Mouse (Mus musculus): ENCODE results near the gene Plekhg4. TPM values are rescaled to one million over a fixed set of nuclear protein-coding genes. Genes with fewer than 3 reads are reported as not detected.

Plekhg4 gene
- polyA plus RNA-seq, 1 experiment from 2014 or later: 0.52 TPM

- no peaks in the 10 kb centered on the region for H3K9me3 ChIP-seq
- H3K36me3 ChIP-seq: no peaks in the 10 kb centered on the region
- H3K4me3 ChIP-seq: no peak overlapping the region
- H3K27me3 ChIP-seq (ENCODE audit: insufficient read depth, poor library complexity, severe bottlenecking): no peaks in the 10 kb centered on the region
- WGBS: 90% methylated on average over 6 of the region's 6 CpGs
- peaks cover 14% of the 10 kb centered on the region; the same call in 1 of the 2 replicates for H3K4me1 ChIP-seq (replicated peaks)
- DNase-seq (ENCODE audit: low spot score): no peak
- H3K27ac ChIP-seq: no peak overlapping the region
Observed at GRCm38 (mm10) chr8:105389096-105389495, 16.0 kb downstream of the Plekhg4 start.

- DNase-seq (ENCODE audit: low spot score): no peak
- Histone ChIP-seq H3K27me3 (ENCODE audit: insufficient read depth, poor library complexity, severe bottlenecking) (no peaks in the 10 kb centered on the region), H3K9me3 (no peaks in the 10 kb centered on the region), H3K27ac (no peak overlapping the region), H3K4me1 (replicated peaks) (peaks cover 11% of the 10 kb centered on the region; the same call in 1 of the 2 replicates), H3K36me3 (no peaks in the 10 kb centered on the region), H3K4me3 (no peak overlapping the region)
- WGBS: 89% methylated on average over 12 of the region's 12 CpGs
Observed at GRCm38 (mm10) chr8:105393089-105393787, 20.2 kb downstream of the Plekhg4 start.

GRCm38 (mm10) chr8:105393915-105394314 lies 20.8 kb downstream of the Plekhg4 start:
- Histone ChIP-seq H3K36me3 (no peaks in the 10 kb centered on the region), H3K27ac (peak overlapping the region; percentile 18; the same call in 1 of the 2 replicates), H3K27me3 (ENCODE audit: insufficient read depth, poor library complexity, severe bottlenecking) (no peaks in the 10 kb centered on the region), H3K4me3 (no peak overlapping the region), H3K9me3 (no peaks in the 10 kb centered on the region), H3K4me1 (replicated peaks) (0 out of 2 replicates have a peak, but pooled peaks cover 4% of the 10 kb centered on the region)
- no peak for DNase-seq (ENCODE audit: low spot score)
- WGBS: 72% methylated on average over 7 of the region's 7 CpGs

- H3K27ac ChIP-seq: no peak overlapping the region
- peaks cover 3% of the 10 kb centered on the region; the same call in 1 of the 2 replicates for H3K9me3 ChIP-seq
- no peak overlapping the region for H3K4me3 ChIP-seq
- H3K27me3 ChIP-seq (ENCODE audit: insufficient read depth, poor library complexity, severe bottlenecking): no peaks in the 10 kb centered on the region
- peaks cover 4% of the 10 kb centered on the region; the same call in 1 of the 2 replicates for H3K4me1 ChIP-seq (replicated peaks)
- H3K36me3 ChIP-seq: no peaks in the 10 kb centered on the region
- no peak for DNase-seq (ENCODE audit: low spot score)
- 39% methylated on average over 3 of the region's 3 CpGs for whole genome bisulfite sequencing
Observed at GRCm38 (mm10) chr8:105397747-105398146, 24.7 kb downstream of the Plekhg4 start.

- Histone ChIP-seq H3K4me1 (replicated peaks) (peaks cover 4% of the 10 kb centered on the region; the same call in 1 of the 2 replicates), H3K4me3 (no peak overlapping the region), H3K36me3 (no peaks in the 10 kb centered on the region), H3K27ac (no peak overlapping the region), H3K27me3 (ENCODE audit: insufficient read depth, poor library complexity, severe bottlenecking) (no peaks in the 10 kb centered on the region), H3K9me3 (peaks cover 3% of the 10 kb centered on the region; the same call in 1 of the 2 replicates)
- DNase-seq (ENCODE audit: low spot score): no peak
- 91% methylated on average over 5 of the region's 5 CpGs for WGBS
Observed at GRCm38 (mm10) chr8:105400016-105400415, 26.9 kb downstream of the Plekhg4 start.

- Histone ChIP-seq H3K4me1 (replicated peaks) (no peaks in the 10 kb centered on the region; the same call in 1 of the 2 replicates), H3K4me3 (no peak overlapping the region), H3K27me3 (ENCODE audit: insufficient read depth, poor library complexity, severe bottlenecking) (no peaks in the 10 kb centered on the region), H3K27ac (no peak overlapping the region), H3K36me3 (no peaks in the 10 kb centered on the region), H3K9me3 (peaks cover 3% of the 10 kb centered on the region; the same call in 1 of the 2 replicates)
- WGBS: 94% methylated on average over 8 of the region's 8 CpGs
- no peak for DNase-seq (ENCODE audit: low spot score)
Observed at GRCm38 (mm10) chr8:105403467-105403866, 30.4 kb downstream of the Plekhg4 start.

- H3K4me1 ChIP-seq (replicated peaks): no peaks in the 10 kb centered on the region; the same call in 1 of the 2 replicates
- no peaks in the 10 kb centered on the region for H3K36me3 ChIP-seq
- DNase-seq (ENCODE audit: low spot score): no peak
- H3K27ac ChIP-seq: no peak overlapping the region
- peaks cover 3% of the 10 kb centered on the region; the same call in 1 of the 2 replicates for H3K9me3 ChIP-seq
- H3K4me3 ChIP-seq: no peak overlapping the region
- WGBS: 49% methylated on average over 1 of the region's 1 CpGs
- H3K27me3 ChIP-seq (ENCODE audit: insufficient read depth, poor library complexity, severe bottlenecking): no peaks in the 10 kb centered on the region
Observed at GRCm38 (mm10) chr8:105404496-105404895, 31.4 kb downstream of the Plekhg4 start.

- no peak overlapping the region for H3K4me3 ChIP-seq
- H3K9me3 ChIP-seq: no peaks in the 10 kb centered on the region
- no peak overlapping the region for H3K27ac ChIP-seq
- H3K4me1 ChIP-seq (replicated peaks): no peaks in the 10 kb centered on the region
- H3K36me3 ChIP-seq: no peaks in the 10 kb centered on the region
- H3K27me3 ChIP-seq (ENCODE audit: insufficient read depth, poor library complexity, severe bottlenecking): no peaks in the 10 kb centered on the region
- no peak for DNase-seq (ENCODE audit: low spot score)
- 84% methylated on average over 10 of the region's 10 CpGs for WGBS
Observed at GRCm38 (mm10) chr8:105406416-105406815, 33.3 kb downstream of the Plekhg4 start.

- Histone ChIP-seq H3K9me3 (no peaks in the 10 kb centered on the region), H3K27me3 (ENCODE audit: insufficient read depth, poor library complexity, severe bottlenecking) (peaks cover 15% of the 10 kb centered on the region), H3K36me3 (no peaks in the 10 kb centered on the region), H3K4me1 (replicated peaks) (peaks cover 3% of the 10 kb centered on the region), H3K27ac (no peak overlapping the region), H3K4me3 (no peak overlapping the region)
- no peak for DNase-seq (ENCODE audit: low spot score)
- WGBS: 71% methylated on average over 7 of the region's 7 CpGs
Observed at GRCm38 (mm10) chr8:105408331-105408730, 35.3 kb downstream of the Plekhg4 start.

GRCm38 (mm10) chr8:105409947-105410346 lies 36.9 kb downstream of the Plekhg4 start:
- H3K36me3 ChIP-seq: no peaks in the 10 kb centered on the region
- DNase-seq (ENCODE audit: low spot score): no peak
- H3K4me3 ChIP-seq: no peak overlapping the region
- WGBS: 96% methylated on average over 6 of the region's 6 CpGs
- H3K27ac ChIP-seq: no peak overlapping the region
- peaks cover 9% of the 10 kb centered on the region for H3K4me1 ChIP-seq (replicated peaks)
- no peaks in the 10 kb centered on the region for H3K9me3 ChIP-seq
- H3K27me3 ChIP-seq (ENCODE audit: insufficient read depth, poor library complexity, severe bottlenecking): peaks cover 31% of the 10 kb centered on the region

- DNase-seq (ENCODE audit: low spot score): peak; percentile 71
- peaks cover 39% of the 10 kb centered on the region for H3K27me3 ChIP-seq (ENCODE audit: insufficient read depth, poor library complexity, severe bottlenecking)
- no peaks in the 10 kb centered on the region for H3K9me3 ChIP-seq
- H3K27ac ChIP-seq: peak within 1 kb of the TSS; percentile 23; the same call in 1 of the 2 replicates
- H3K4me1 ChIP-seq (replicated peaks): peaks cover 9% of the 10 kb centered on the region
- 2% methylated on average over 34 of the region's 34 CpGs for WGBS
- H3K36me3 ChIP-seq: no peaks in the 10 kb centered on the region
- H3K4me3 ChIP-seq: peak within 1 kb of the TSS; percentile 50
Observed at GRCm38 (mm10) chr8:105413391-105413790, 40.3 kb downstream of the Plekhg4 start, which contains the start of the genes Kctd19 and Lrrc36. TSS of gene Kctd19 (minus strand) at chr8:105413502. TSS of gene Lrrc36 (plus strand) at chr8:105413571.

GRCm38 (mm10) chr8:105418992-105419391 lies 45.9 kb downstream of the Plekhg4 start:
- Histone ChIP-seq H3K9me3 (no peaks in the 10 kb centered on the region), H3K27me3 (ENCODE audit: insufficient read depth, poor library complexity, severe bottlenecking) (peaks cover 17% of the 10 kb centered on the region), H3K36me3 (no peaks in the 10 kb centered on the region), H3K4me3 (no peak overlapping the region), H3K27ac (no peak overlapping the region), H3K4me1 (replicated peaks) (no peaks in the 10 kb centered on the region)
- DNase-seq (ENCODE audit: low spot score): no peak
- WGBS: 84% methylated on average over 2 of the region's 2 CpGs

GRCm38 (mm10) chr8:105419800-105420199 lies 46.7 kb downstream of the Plekhg4 start:
- 91% methylated on average over 4 of the region's 4 CpGs for WGBS
- H3K27me3 ChIP-seq (ENCODE audit: insufficient read depth, poor library complexity, severe bottlenecking): peaks cover 9% of the 10 kb centered on the region
- DNase-seq (ENCODE audit: low spot score): no peak
- no peak overlapping the region for H3K27ac ChIP-seq
- no peak overlapping the region for H3K4me3 ChIP-seq
- H3K36me3 ChIP-seq: no peaks in the 10 kb centered on the region
- no peaks in the 10 kb centered on the region for H3K4me1 ChIP-seq (replicated peaks)
- no peaks in the 10 kb centered on the region for H3K9me3 ChIP-seq

Data from hindbrain, embryonic 10.5 days (tissue).